Mouse (Mus musculus): ENCODE measurements around the gene Irx3. TPM values are rescaled to one million over a fixed set of nuclear protein-coding genes. Genes with fewer than 3 reads are reported as not detected.

Irx3 gene
- not detected for total RNA-seq (2023)

GRCm38 (mm10) chr8:91801839-91802238, at the start of gene Irx3:
Gene Irx3, minus strand, starts transcription at chr8:91802067.

